Mouse (Mus musculus) lung, adult 2 months (tissue): ENCODE data around the gene Lefty1. TPM values are rescaled to one million over a fixed set of nuclear protein-coding genes. Genes with fewer than 3 reads are reported as not detected.

ENCODE experiments used
- DNase-seq: peaks from one replicate; pipeline ENCODE4 v3.0.0; 2022
- H3K4me1 ChIP-seq: fragments of 200-500 bp; 2 replicates; pipeline ENCODE4 v1.6.1; 2011; ENCODE audit warnings: low read length; ENCODE audit not compliant: control insufficient read depth, insufficient read depth
- H3K4me3 ChIP-seq: fragments of 200-500 bp; replicated peaks from 2 replicates; pipeline ENCODE3; 2011; ENCODE audit warnings: low read depth, mild to moderate bottlenecking, control low read depth, low read length; ENCODE audit errors: extremely low read depth
- CTCF ChIP-seq: fragments of 200-500 bp; IDR thresholded peaks from 2 replicates; pipeline ENCODE4 v1.5.1; 2011; ENCODE audit warnings: mild to moderate bottlenecking, low read length, control low read depth; ENCODE audit not compliant: insufficient read depth
- POLR2A ChIP-seq: fragments of 200-500 bp; IDR thresholded peaks from 2 replicates; pipeline ENCODE4 v1.6.1; 2011; ENCODE audit warnings: low read depth, mild to moderate bottlenecking, control low read depth, low read length, borderline replicate concordance; ENCODE audit errors: extremely low read depth
- WGBS: fragments of 180-500 bp; shearing (Covaris S2); methylation state at CpG from one replicate; pipeline ENCODE4 v1.1.7; 2018; 5-methylcytosine and 5-hydroxymethylcytosine counted together
- polyA plus RNA-seq: library from polyadenylated mRNA; depleted of rRNA; stranded (reverse); fragments of >200 nt; gene quantifications from 2 replicates; pipeline ENCODE4 v1.2.3, GENCODE M21; 2012

Gene Lefty1
- polyA plus RNA-seq, 1 experiment = 11.4 TPM

DNA sequence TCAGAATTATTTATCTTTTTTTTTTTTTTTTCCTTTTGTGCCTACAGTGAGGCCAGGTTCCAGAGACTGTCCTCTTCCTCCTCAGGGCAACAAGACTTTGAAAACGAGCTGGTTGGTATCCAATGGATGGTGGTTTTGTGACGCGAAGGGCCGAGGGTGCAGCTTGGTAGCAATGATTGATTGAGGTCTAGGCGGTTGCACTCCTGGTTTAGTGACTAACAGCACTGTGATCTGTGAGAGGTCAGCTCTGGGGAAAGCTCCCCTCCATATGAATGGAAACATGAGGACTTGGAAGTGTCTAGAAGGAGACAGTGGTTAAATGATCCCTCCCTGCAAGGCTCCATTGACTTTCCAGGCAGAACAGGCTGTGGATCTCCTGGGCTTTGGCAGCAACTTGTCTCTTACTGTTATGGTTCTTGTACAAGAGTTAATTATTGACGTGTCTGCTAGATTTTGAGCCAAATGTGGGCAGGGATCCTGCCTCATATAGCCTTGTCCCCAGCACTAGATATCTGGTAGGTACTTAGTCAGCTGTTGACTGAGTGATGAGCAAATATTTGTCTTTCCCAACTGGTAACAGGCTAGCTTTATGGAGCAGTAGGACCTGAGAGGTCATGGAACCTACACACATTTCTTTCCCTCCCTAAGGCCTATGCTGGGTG lies 17.4 kb downstream of the Lefty1 start:
- no peak for TF ChIP-seq POLR2A
- TF ChIP-seq CTCF = no peak
- 58% methylated on average over 6 of the region's 6 CpGs for WGBS
- Histone ChIP-seq H3K4me3 (no peak overlapping the region), H3K4me1 (no peaks in the 10 kb centered on the region)
- no peak for DNase-seq

DNA sequence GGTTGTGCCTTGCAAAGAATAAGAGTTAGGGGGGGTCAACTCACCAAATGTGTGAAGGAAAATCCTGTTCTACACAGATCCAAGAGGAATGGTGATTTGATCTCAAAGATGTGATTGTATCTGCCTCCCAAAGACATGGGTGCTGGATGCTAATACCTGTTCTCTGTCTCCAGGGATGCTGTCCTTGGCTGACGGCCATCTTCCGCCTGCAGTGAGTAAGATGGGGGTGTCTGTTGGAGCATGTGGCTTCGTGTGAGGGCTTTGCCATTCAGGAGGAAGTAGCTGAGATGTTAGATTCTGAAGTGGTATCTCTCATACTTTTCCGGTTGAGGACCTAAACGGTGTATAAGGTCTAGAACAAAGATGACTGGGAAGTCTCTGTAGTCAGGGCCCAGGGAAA lies 18.0 kb downstream of the Lefty1 start:
- no peak for DNase-seq
- H3K4me3 ChIP-seq = no peak overlapping the region
- peaks cover 3% of the 10 kb centered on the region; the same call in 1 of the 2 replicates for H3K4me1 ChIP-seq
- 72% methylated on average over 5 of the region's 5 CpGs for WGBS
- TF ChIP-seq POLR2A (no peak), CTCF (no peak)

- 91% methylated on average over 8 of the region's 8 CpGs for WGBS
- TF ChIP-seq POLR2A (no peak), CTCF (no peak)
- DNase-seq = no peak
- Histone ChIP-seq H3K4me1 (peaks cover 5% of the 10 kb centered on the region; the same call in 1 of the 2 replicates), H3K4me3 (no peak overlapping the region)
Observed at GRCm38 (mm10) chr1:180956401-180956800, 21.6 kb downstream of the Lefty1 start.

DNA sequence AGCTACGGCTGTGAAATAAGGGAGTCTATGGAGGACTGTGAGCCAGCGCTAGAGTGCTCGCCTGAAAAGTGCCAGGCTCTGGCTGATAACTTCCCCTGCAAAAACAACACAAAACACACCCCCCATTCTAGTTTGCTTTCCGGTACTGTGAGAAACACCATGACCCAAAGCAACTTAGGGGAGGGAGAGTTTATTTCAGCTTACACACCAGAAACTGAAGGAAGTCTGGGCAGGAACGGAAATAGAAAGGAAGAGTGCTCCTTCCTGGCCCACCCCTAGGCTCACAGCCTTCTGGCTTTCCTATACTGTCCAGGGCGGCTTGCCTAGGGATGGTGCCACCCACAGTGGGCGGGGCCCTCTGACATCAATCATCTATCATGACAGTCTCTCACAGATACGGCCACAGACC lies 22.2 kb downstream of the Lefty1 start:
- DNase-seq = no peak
- WGBS = 56% methylated on average over 8 of the region's 8 CpGs
- no peak overlapping the region for H3K4me3 ChIP-seq
- TF ChIP-seq POLR2A (no peak), CTCF (no peak)
- H3K4me1 ChIP-seq = peaks cover 5% of the 10 kb centered on the region; the same call in 1 of the 2 replicates

DNA sequence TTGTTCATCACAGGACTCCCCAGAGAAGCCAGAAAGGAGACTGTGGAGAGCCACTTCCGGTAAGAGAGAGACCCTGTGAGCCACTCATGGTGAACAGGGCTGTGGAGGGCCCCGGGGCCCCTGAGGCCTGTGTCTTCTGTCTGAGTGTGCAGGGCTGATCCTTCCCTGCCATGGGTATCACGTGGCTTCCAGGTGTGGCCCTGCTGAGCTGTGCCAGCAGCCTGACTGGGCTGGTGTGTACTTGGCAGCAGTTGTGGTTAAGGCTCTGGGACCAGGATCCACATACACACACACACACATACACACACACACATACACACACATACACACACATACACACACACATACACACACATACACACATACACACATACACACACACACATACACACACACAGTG lies 23.2 kb downstream of the Lefty1 start:
- TF ChIP-seq CTCF = no peak
- no peak for TF ChIP-seq POLR2A
- DNase-seq = no peak
- Histone ChIP-seq H3K4me1 (peaks cover 5% of the 10 kb centered on the region; the same call in 1 of the 2 replicates), H3K4me3 (no peak overlapping the region)
- WGBS = 64% methylated on average over 3 of the region's 3 CpGs

DNA sequence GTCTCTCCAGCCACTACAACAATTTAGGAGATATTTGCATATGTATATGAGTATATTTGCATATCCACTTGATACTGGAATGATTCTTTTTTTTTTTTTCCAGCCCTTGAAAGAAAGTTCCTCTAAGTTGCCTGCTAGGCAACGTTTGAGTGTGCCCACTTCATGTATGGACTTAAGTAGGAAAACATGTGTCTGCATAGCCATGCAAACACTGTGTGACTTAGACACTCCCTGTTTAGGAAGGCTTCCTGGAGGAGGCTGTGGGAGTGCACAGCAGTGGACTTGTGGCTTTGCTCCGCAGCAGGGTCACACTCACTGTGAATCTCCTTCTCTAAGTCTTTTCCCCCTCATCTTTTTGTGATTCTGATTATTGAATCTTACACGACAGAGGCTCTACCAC lies 24.0 kb downstream of the Lefty1 start:
- 69% methylated on average over 3 of the region's 3 CpGs for WGBS
- DNase-seq = no peak
- Histone ChIP-seq H3K4me3 (no peak overlapping the region), H3K4me1 (peaks cover 5% of the 10 kb centered on the region; the same call in 1 of the 2 replicates)
- TF ChIP-seq CTCF (no peak), POLR2A (no peak)

- no peak for DNase-seq
- H3K4me3 ChIP-seq = no peak overlapping the region
Observed at GRCm38 (mm10) chr1:180965786-180966185, 31.0 kb downstream of the Lefty1 start.

GRCm38 (mm10) chr1:180966542-180966941 lies 31.7 kb downstream of the Lefty1 start:
- Histone ChIP-seq H3K4me3 (no peak overlapping the region), H3K4me1 (peaks cover 9% of the 10 kb centered on the region)
- TF ChIP-seq POLR2A = no peak
- TF ChIP-seq CTCF = no peak
- WGBS = 52% methylated on average over 3 of the region's 3 CpGs
- no peak for DNase-seq

More at GRCm38 (mm10) chr1:180965786-180966185, 31.0 kb downstream of the Lefty1 start:
- H3K4me1 ChIP-seq = peaks cover 9% of the 10 kb centered on the region
- TF ChIP-seq CTCF (no peak), POLR2A (no peak)
- 52% methylated on average over 3 of the region's 3 CpGs for WGBS

GRCm38 (mm10) chr1:180967261-180967660 lies 32.4 kb downstream of the Lefty1 start:
- Histone ChIP-seq H3K4me1 (peaks cover 9% of the 10 kb centered on the region), H3K4me3 (no peak overlapping the region)
- TF ChIP-seq CTCF = no peak
- TF ChIP-seq POLR2A = no peak
- no peak for DNase-seq
- 86% methylated on average over 7 of the region's 7 CpGs for WGBS

DNA sequence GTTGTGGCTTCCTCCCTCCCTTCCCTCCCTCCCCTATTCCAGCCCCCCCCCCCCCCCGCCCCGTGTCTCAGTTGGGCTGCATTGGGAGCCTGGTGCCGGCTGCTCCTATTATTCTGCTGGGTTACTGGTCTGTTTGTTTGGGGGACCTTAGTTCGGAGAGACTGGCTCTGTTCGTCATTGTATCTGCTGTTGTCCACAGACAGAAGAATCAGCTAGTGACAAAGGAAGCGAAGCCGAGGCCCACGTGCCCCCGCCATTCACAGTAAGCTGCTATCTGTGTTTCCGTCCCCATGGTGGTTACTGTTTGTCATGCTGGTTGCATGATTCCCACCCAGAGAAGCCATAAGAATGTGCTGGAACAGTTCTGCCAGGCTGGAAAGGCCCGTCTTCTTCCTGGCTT lies 38.1 kb downstream of the Lefty1 start:
- Histone ChIP-seq H3K4me3 (no peak overlapping the region), H3K4me1 (no peaks in the 10 kb centered on the region)
- DNase-seq = no peak
- TF ChIP-seq POLR2A = no peak
- TF ChIP-seq CTCF = no peak
- 90% methylated on average over 11 of the region's 11 CpGs for WGBS
